Mouse (Mus musculus): Measurements from ENCODE around the gene Mlst8. TPM values are rescaled to one million over a fixed set of nuclear protein-coding genes. Genes with fewer than 3 reads are reported as not detected.

Mlst8 gene
- total and polyA plus RNA-seq, 3 experiments, result 10.0 to 24.7 (median 14.0) TPM

DNA sequence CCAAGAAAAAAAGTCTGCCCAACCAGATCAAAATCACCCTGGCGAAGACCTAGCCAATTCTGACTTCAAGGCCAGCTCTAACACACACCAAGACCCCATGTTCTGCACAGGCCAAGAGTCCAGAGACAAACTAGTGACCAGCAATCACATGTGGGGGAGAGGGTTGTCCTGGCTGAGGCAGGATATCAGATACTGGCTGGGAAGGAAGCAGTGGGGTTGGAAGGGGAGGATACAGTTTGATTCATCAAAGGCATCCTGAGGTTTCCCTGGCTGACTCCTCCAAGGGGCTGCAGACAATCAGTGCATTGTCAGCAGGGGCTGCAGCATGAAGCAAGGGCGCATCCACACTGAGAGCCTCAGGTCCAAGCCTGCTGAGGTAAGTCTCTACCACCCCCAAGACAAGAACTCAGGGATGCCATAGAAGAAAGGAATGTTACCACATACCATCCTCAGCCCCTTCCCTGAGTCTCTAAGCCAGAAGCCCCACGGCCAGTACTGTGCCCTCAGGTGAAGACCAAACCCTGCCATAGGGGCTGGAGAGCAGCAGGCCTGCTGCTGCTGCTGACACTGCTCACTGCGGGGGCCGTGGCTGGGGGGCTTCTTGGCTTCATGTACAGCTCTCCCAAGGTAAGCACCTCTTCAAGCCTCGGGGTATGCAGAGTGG lies 5.1 kb downstream of the Mlst8 start, which contains the start of gene Bricd5:
Bricd5 (plus strand) TSS at position 273 of the 664 bp plus-strand sequence.
- in situ Hi-C loops (cut with MboI; ENCODE audit: low pct_ligation_motif_present, low pct_unique_long_range_greater_than_20kb, low sequenced_read_pairs), result no loop called here
- dilution Hi-C loops (cut with MboI; ENCODE audit: extremely low pct_ligation_motif_present, extremely low pct_unique_long_range_greater_than_20kb, low sequenced_read_pairs), result no loop called here
- Histone ChIP-seq H3K9ac (ENCODE audit: insufficient read depth, low read depth) (no peak within 1 kb of the TSS), H3K79me2 (replicated peaks; ENCODE audit: control insufficient read depth, extremely low read depth, insufficient read depth, poor library complexity, severe bottlenecking) (peaks cover 7% of the 10 kb centered on the region; the same call in 1 of the 2 replicates), H3K4me2 (ENCODE audit: insufficient read depth, low read depth, poor library complexity, severe bottlenecking) (no peak within 1 kb of the TSS), H3K4me3 (replicated peaks in 1 of 3; ENCODE audit: low read depth in 2 of 3, low read length in 2 of 3, poor library complexity in 1 of 3) (no peak within 1 kb of the TSS), H3K4me1 (ENCODE audit: control insufficient read depth in 1 of 2, insufficient read depth in 2 of 2) (peaks cover 12 to 30% of the 10 kb centered on the region in 2 experiments; a peak in 3 of 4 replicates), H3K9me3 (replicated peaks; ENCODE audit: low read length) (no peaks in the 10 kb centered on the region), H3K27ac (ENCODE audit: insufficient read depth, low read depth) (no peak within 1 kb of the TSS), H3K36me3 (replicated peaks in 1 of 2; ENCODE audit: control insufficient read depth in 1 of 2, insufficient read depth in 1 of 2, low read length in 1 of 2) (peaks cover 39 to 62% of the 10 kb centered on the region in 2 experiments), H3K27me3 (replicated peaks) (no peaks in the 10 kb centered on the region)
- TF ChIP-seq MXI1 (IDR thresholded peaks at IDR 0.05; ENCODE audit: low read depth, low read length) (no peak), POLR2A (IDR thresholded peaks at IDR 0.05; ENCODE audit: low read depth, low read length) (peak; percentile 32; the same call in 1 of the 2 replicates)
- DNase-seq (ENCODE audit: extremely low read depth), result no peak

DNA sequence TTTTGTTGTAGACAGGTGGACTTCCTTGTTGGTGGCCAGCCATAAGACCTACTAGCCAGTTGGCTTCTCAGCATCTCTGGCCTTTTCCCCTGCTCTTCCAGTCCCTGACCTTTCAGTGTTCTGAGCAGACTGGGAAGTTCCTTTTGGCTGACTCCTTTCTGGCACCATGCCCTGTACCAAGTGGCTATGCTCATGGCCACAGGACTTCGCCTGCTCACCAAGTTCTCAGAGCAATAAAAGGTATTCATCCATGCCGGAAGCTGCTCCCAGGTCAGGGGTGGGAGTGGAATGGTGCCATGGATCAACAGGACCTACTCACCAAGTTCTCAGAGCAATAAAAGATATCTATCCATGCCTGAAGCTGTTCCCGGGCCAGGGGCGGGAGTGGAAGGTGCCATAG lies 6.4 kb downstream of the Mlst8 start:
- dilution Hi-C loops (cut with MboI; ENCODE audit: extremely low pct_ligation_motif_present, extremely low pct_unique_long_range_greater_than_20kb, low sequenced_read_pairs), result no loop called here

DNA sequence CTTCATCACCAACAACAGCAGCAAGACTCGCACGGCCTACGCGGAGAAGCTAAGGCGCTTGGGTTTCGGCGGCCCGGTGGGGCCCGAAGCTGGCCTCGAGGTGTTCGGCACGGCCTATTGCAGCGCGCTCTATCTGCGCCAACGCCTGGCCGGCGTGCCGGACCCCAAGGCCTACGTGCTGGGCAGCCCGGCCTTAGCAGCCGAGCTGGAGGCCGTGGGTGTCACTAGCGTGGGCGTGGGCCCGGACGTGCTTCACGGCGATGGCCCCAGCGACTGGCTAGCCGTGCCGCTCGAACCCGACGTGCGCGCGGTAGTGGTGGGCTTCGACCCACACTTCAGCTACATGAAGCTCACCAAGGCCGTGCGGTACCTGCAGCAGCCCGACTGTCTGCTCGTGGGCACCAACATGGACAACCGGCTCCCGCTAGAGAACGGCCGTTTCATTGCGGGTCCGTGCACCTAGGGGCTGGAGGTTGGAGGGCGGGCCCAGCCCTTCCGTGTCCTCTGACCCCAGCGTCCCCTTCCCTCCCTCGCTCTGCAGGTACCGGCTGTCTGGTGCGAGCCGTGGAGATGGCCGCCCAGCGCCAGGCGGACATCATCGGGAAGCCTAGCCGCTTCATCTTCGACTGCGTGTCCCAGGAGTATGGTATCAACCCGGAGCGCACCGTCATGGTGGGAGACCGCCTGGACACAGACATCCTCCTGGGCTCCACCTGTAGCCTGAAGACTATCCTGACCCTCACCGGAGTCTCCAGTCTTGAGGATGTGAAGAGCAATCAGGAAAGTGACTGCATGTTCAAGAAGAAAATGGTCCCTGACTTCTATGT lies 8.0 kb downstream of the Mlst8 start:
- peak overlapping the region; percentile 34; the same call in 1 of the 2 replicates for H3K27ac ChIP-seq (ENCODE audit: insufficient read depth, low read depth)
- dilution Hi-C loops (cut with MboI; ENCODE audit: extremely low pct_ligation_motif_present, extremely low pct_unique_long_range_greater_than_20kb, low sequenced_read_pairs), result no loop called here

More for the DNA sequence above, 6.4 kb downstream of the Mlst8 start:
- in situ Hi-C loops (cut with MboI; ENCODE audit: low pct_ligation_motif_present, low pct_unique_long_range_greater_than_20kb, low sequenced_read_pairs), result no loop called here
- Histone ChIP-seq H3K36me3 (replicated peaks in 1 of 2; ENCODE audit: control insufficient read depth in 1 of 2, insufficient read depth in 1 of 2, low read length in 1 of 2) (peaks cover 39 to 59% of the 10 kb centered on the region in 2 experiments), H3K27me3 (replicated peaks) (no peaks in the 10 kb centered on the region), H3K4me1 (ENCODE audit: control insufficient read depth in 1 of 2, insufficient read depth in 2 of 2) (peaks cover 5 to 26% of the 10 kb centered on the region in 2 experiments; a peak in 3 of 4 replicates), H3K9me3 (replicated peaks; ENCODE audit: low read length) (no peaks in the 10 kb centered on the region), H3K27ac (ENCODE audit: insufficient read depth, low read depth) (no peak overlapping the region), H3K4me2 (ENCODE audit: insufficient read depth, low read depth, poor library complexity, severe bottlenecking) (no peak overlapping the region), H3K79me2 (replicated peaks; ENCODE audit: control insufficient read depth, extremely low read depth, insufficient read depth, poor library complexity, severe bottlenecking) (peaks cover 7% of the 10 kb centered on the region; the same call in 1 of the 2 replicates), H3K4me3 (replicated peaks in 1 of 3; ENCODE audit: low read depth in 2 of 3, low read length in 2 of 3, poor library complexity in 1 of 3) (no peak overlapping the region), H3K9ac (ENCODE audit: insufficient read depth, low read depth) (no peak overlapping the region)
- TF ChIP-seq JUN (IDR thresholded peaks at IDR 0.05; ENCODE audit: insufficient read depth, low read depth, low read length), result no peak
- TF ChIP-seq POLR2AphosphoS2 (IDR thresholded peaks at IDR 0.05; ENCODE audit: low read depth, low read length), result 0 out of 2 replicates have a peak, but pooled peaks have one; percentile 4
- no peak for DNase-seq (ENCODE audit: extremely low read depth)

More for the DNA sequence above, 8.0 kb downstream of the Mlst8 start:
- no peaks in the 10 kb centered on the region for H3K9me3 ChIP-seq (replicated peaks; ENCODE audit: low read length)
- in situ Hi-C loops (cut with MboI; ENCODE audit: low pct_ligation_motif_present, low pct_unique_long_range_greater_than_20kb, low sequenced_read_pairs), result no loop called here
- H3K4me1 ChIP-seq (ENCODE audit: control insufficient read depth in 1 of 2, insufficient read depth in 2 of 2), result peaks cover 11 to 23% of the 10 kb centered on the region in 2 experiments
- no peak for DNase-seq (ENCODE audit: extremely low read depth)
- H3K27me3 ChIP-seq (replicated peaks), result no peaks in the 10 kb centered on the region
- peak overlapping the region; percentile 97 for H3K4me2 ChIP-seq (ENCODE audit: insufficient read depth, low read depth, poor library complexity, severe bottlenecking)
- H3K36me3 ChIP-seq (replicated peaks in 1 of 2; ENCODE audit: control insufficient read depth in 1 of 2, insufficient read depth in 1 of 2, low read length in 1 of 2), result peaks cover 28 to 52% of the 10 kb centered on the region in 2 experiments
- TF ChIP-seq NELFE (IDR thresholded peaks at IDR 0.05; ENCODE audit: low read depth, low read length) (no peak), SIN3A (IDR thresholded peaks at IDR 0.05; ENCODE audit: low read length) (peak; percentile 18; the same call in 1 of the 2 replicates)
- H3K79me2 ChIP-seq (replicated peaks; ENCODE audit: control insufficient read depth, extremely low read depth, insufficient read depth, poor library complexity, severe bottlenecking), result peaks cover 7% of the 10 kb centered on the region; the same call in 1 of the 2 replicates
- peak overlapping the region; percentile 85 to 98 (median 89) for H3K4me3 ChIP-seq (replicated peaks in 1 of 3; ENCODE audit: low read depth in 2 of 3, low read length in 2 of 3, poor library complexity in 1 of 3)
- H3K9ac ChIP-seq (ENCODE audit: insufficient read depth, low read depth), result peak overlapping the region; percentile 84

All from CH12.LX (cell line).